Mouse (Mus musculus) heart, postnatal 14 days (tissue): Measurements from ENCODE around the gene H2-T23. TPM values are rescaled to one million over a fixed set of nuclear protein-coding genes. Genes with fewer than 3 reads are reported as not detected.
"Not testable (repeated sequence)": the region's sequence is repeated elsewhere in the genome, so short reads cannot be mapped to it uniquely, and the experiment has no call there.

Experiments used
- DNase-seq, 2 experiments: peaks; one replicate each; pipeline ENCODE4 v3.0.0; 2021 to 2022
- intact Hi-C: fragments of 180-260 bp; cut with DNase I; formaldehyde crosslinking; loops from one replicate; pipeline ENCODE4 v1.15.1; 2025
- total RNA-seq, 2 experiments: library from RNA; stranded (reverse); gene quantifications; 2 replicates each; pipeline ENCODE4 v1.2.3; 2021

Gene H2-T23
- total RNA-seq, 2 experiments from 2014 or later: 23.2 to 24.0 TPM

- intact Hi-C loops: no loop called here
- DNase-seq: no peak
Observed at GRCm38 (mm10) chr17:36025197-36025596, 7.5 kb downstream of the H2-T23 start.

GRCm38 (mm10) chr17:36023710-36024654, 8.7 kb downstream of the H2-T23 start:
- peak in 1 of 2 experiments; percentile 23 for DNase-seq
- intact Hi-C loops: no loop called here

- intact Hi-C loops: no loop called here
- DNase-seq: no peak
Observed at GRCm38 (mm10) chr17:36022922-36023321, 9.7 kb downstream of the H2-T23 start.

- intact Hi-C loops: no loop called here
- DNase-seq: no peak
Observed at GRCm38 (mm10) chr17:36022098-36022497, 10.6 kb downstream of the H2-T23 start.

- DNase-seq: no peak
- intact Hi-C loops: no loop called here
Observed at GRCm38 (mm10) chr17:36021309-36021708, 11.3 kb downstream of the H2-T23 start.

- intact Hi-C loops: no loop called here
Observed at GRCm38 (mm10) chr17:36020191-36021073, 12.2 kb downstream of the H2-T23 start, which contains the start of gene H2-T24. Gene H2-T24 (minus strand): TSS chr17:36020560.

GRCm38 (mm10) chr17:36019519-36019918, 13.1 kb downstream of the H2-T23 start:
- no peak for DNase-seq
- intact Hi-C loops: no loop called here

More at GRCm38 (mm10) chr17:36020191-36021073, 12.2 kb downstream of the H2-T23 start, which contains the start of gene H2-T24:
- peak; percentile 66 to 68 for DNase-seq

- intact Hi-C loops: no loop called here
- DNase-seq: peak in 1 of 2 experiments; percentile 23
Observed at GRCm38 (mm10) chr17:36018979-36019378, 13.7 kb downstream of the H2-T23 start.

- intact Hi-C loops: no loop called here
Observed at GRCm38 (mm10) chr17:36017046-36017445, 15.6 kb downstream of the H2-T23 start.

GRCm38 (mm10) chr17:36014977-36015376, 17.7 kb downstream of the H2-T23 start:
- intact Hi-C loops: no loop called here
- DNase-seq: no peak

More at GRCm38 (mm10) chr17:36017046-36017445, 15.6 kb downstream of the H2-T23 start:
- DNase-seq: no peak

- DNase-seq, intact Hi-C loops: not testable (repeated sequence)
Observed at GRCm38 (mm10) chr17:36004409-36004808, 28.2 kb downstream of the H2-T23 start.

- intact Hi-C loops: no loop called here
- DNase-seq: no peak
Observed at GRCm38 (mm10) chr17:36003331-36003730, 29.3 kb downstream of the H2-T23 start.

GRCm38 (mm10) chr17:36001966-36002365, 30.7 kb downstream of the H2-T23 start:
- intact Hi-C loops: no loop called here
- no peak for DNase-seq

GRCm38 (mm10) chr17:36001121-36001897, 31.3 kb downstream of the H2-T23 start:
- DNase-seq: no peak
- intact Hi-C loops: no loop called here

- intact Hi-C loops: no loop called here
- no peak for DNase-seq
Observed at GRCm38 (mm10) chr17:36000349-36000748, 32.3 kb downstream of the H2-T23 start.

GRCm38 (mm10) chr17:35999356-35999755, 33.3 kb downstream of the H2-T23 start:
- no peak for DNase-seq
- intact Hi-C loops: loop anchor here (5.0 kb wide), 1 partner anchor 193 kb away; the partner anchor contains the start of gene H2-T3

- intact Hi-C loops: loop anchor here (5.0 kb wide), 1 partner anchor 194 kb away; the partner anchor contains the start of gene H2-T3
Observed at GRCm38 (mm10) chr17:35998545-35999305, 33.9 kb downstream of the H2-T23 start.

GRCm38 (mm10) chr17:35997713-35998510, 34.7 kb downstream of the H2-T23 start:
- intact Hi-C loops: loop anchor here (1.0 to 5.0 kb wide), 3 partner anchors 37 to 194 kb away; partner anchors contain the start of gene H2-T3
- DNase-seq: no peak

More at GRCm38 (mm10) chr17:35998545-35999305, 33.9 kb downstream of the H2-T23 start:
- no peak for DNase-seq
